Mouse (Mus musculus) stomach, postnatal 0 days (tissue): ENCODE results near the gene Tmem91.

Experiments used
- CTCF ChIP-seq: IDR thresholded peaks from 2 replicates; pipeline ENCODE4 v1.5.1; 2016; ENCODE audit warnings: antibody characterized with exemption, low read depth, mild to moderate bottlenecking, moderate library complexity
- EP300 ChIP-seq: optimal IDR thresholded peaks from 2 replicates; pipeline ENCODE3; 2016; ENCODE audit warnings: antibody characterized with exemption

- TF ChIP-seq CTCF (no peak), EP300 (no peak)
These were observed 4.9 kb downstream of the Tmem91 start for GRCm38 (mm10) chr7:25670096-25670495.
